Mouse (Mus musculus): ENCODE measurements around the gene Galntl6.

- no peak for TF ChIP-seq CTCF (IDR thresholded peaks at IDR 0.05; ENCODE audit: low read depth, low read length)
- TF ChIP-seq POLR2A (IDR thresholded peaks at IDR 0.05; ENCODE audit: borderline replicate concordance, low read depth, low read length): no peak
These were observed 337.1 kb downstream of the Galntl6 start for GRCm38 (mm10) chr8:58575346-58575745.
